Mouse (Mus musculus) right cerebral cortex, postnatal 4 days (tissue): ENCODE results near the gene Asna1.

Source experiments
- DNase-seq: peaks from one replicate; pipeline ENCODE4 v3.0.0-alpha.2; 2022

Asna1 gene

GRCm38 (mm10) chr8:85025098-85025932, at the start of gene Asna1:
Asna1 (minus strand) TSS chr8:85025281.
- peak; percentile 82 for DNase-seq

- no peak for DNase-seq
Observed at GRCm38 (mm10) chr8:85074617-85075016, 49.5 kb upstream of the Asna1 start.

- DNase-seq: no peak
Observed at GRCm38 (mm10) chr8:85074167-85074566, 49.1 kb upstream of the Asna1 start.

- no peak for DNase-seq
Observed at GRCm38 (mm10) chr8:85073041-85073612, 48.0 kb upstream of the Asna1 start.

GRCm38 (mm10) chr8:85072364-85072929, 47.4 kb upstream of the Asna1 start:
- DNase-seq: no peak

- peak; percentile 86 for DNase-seq
Observed at GRCm38 (mm10) chr8:85071514-85072281, 46.6 kb upstream of the Asna1 start, which contains the start of gene Dhps. Dhps (plus strand) TSS chr8:85071757.

- DNase-seq: no peak
Observed at GRCm38 (mm10) chr8:85071041-85071440, 46.0 kb upstream of the Asna1 start.

GRCm38 (mm10) chr8:85067982-85068381, 42.9 kb upstream of the Asna1 start, which contains the start of gene Gm5741:
Gm5741 (minus strand) TSS chr8:85067982.
- no peak for DNase-seq

- DNase-seq: no peak
Observed at GRCm38 (mm10) chr8:85067155-85067554, 42.1 kb upstream of the Asna1 start.

- DNase-seq: no peak
Observed at GRCm38 (mm10) chr8:85065213-85065612, 40.1 kb upstream of the Asna1 start.

- DNase-seq: no peak
Observed at GRCm38 (mm10) chr8:85062603-85063002, 37.5 kb upstream of the Asna1 start.

- DNase-seq: peak; percentile 84
Observed at GRCm38 (mm10) chr8:85059879-85060616, 35.0 kb upstream of the Asna1 start, which contains the start of gene Fbxw9. Fbxw9 (plus strand) TSS chr8:85060055.

- no peak for DNase-seq
Observed at GRCm38 (mm10) chr8:85057367-85057766, 32.3 kb upstream of the Asna1 start.

- no peak for DNase-seq
Observed at GRCm38 (mm10) chr8:85043619-85044018, 18.5 kb upstream of the Asna1 start.

GRCm38 (mm10) chr8:85037681-85038531, 12.8 kb upstream of the Asna1 start:
- DNase-seq: peak; percentile 42

- no peak for DNase-seq
Observed at GRCm38 (mm10) chr8:85037366-85037680, 12.2 kb upstream of the Asna1 start.

- peak; percentile 80 for DNase-seq
Observed at GRCm38 (mm10) chr8:85036718-85037365, 11.8 kb upstream of the Asna1 start, which contains the start of gene Tnpo2. Tnpo2 (plus strand) TSS chr8:85036915.

- DNase-seq: no peak
Observed at GRCm38 (mm10) chr8:85036381-85036717, 11.3 kb upstream of the Asna1 start.

- DNase-seq: no peak
Observed at GRCm38 (mm10) chr8:85035728-85036310, 10.7 kb upstream of the Asna1 start.

- no peak for DNase-seq
Observed at GRCm38 (mm10) chr8:85035165-85035727, 10.2 kb upstream of the Asna1 start.
